Mouse (Mus musculus) midbrain, embryonic 15.5 days (tissue): ENCODE data around the gene Gm16181. TPM values are rescaled to one million over a fixed set of nuclear protein-coding genes. Genes with fewer than 3 reads are reported as not detected.

Source experiments
- ATAC-seq: fragments of 200-750 bp; cut with Nextera tagmentation; replicated peaks from 2 replicates; pipeline ENCODE4 v1.8.0; 2017; ENCODE audit warnings: moderate TSS enrichment
- H3K27ac ChIP-seq: fragments of 300-500 bp; sonication (generic); 2 replicates; pipeline ENCODE4 v1.5.1; 2015; ENCODE audit warnings: mild to moderate bottlenecking, inconsistent platforms
- H3K27me3 ChIP-seq: fragments of 300-500 bp; sonication (generic); replicated peaks from 2 replicates; pipeline ENCODE4 v1.6.1; 2015; ENCODE audit warnings: inconsistent platforms
- H3K36me3 ChIP-seq: fragments of 300-500 bp; sonication (generic); replicated peaks from 2 replicates; pipeline ENCODE4 v1.6.1; 2015; ENCODE audit warnings: inconsistent platforms
- H3K4me1 ChIP-seq: fragments of 300-500 bp; sonication (generic); 2 replicates; pipeline ENCODE4 v1.6.1; 2015; ENCODE audit warnings: inconsistent platforms
- H3K4me2 ChIP-seq: fragments of 300-500 bp; sonication (generic); 2 replicates; pipeline ENCODE4 v1.6.1; 2015; ENCODE audit warnings: inconsistent platforms, mild to moderate bottlenecking, moderate library complexity
- H3K4me3 ChIP-seq: fragments of 300-500 bp; sonication (generic); 2 replicates; pipeline ENCODE4 v1.5.1; 2015; ENCODE audit warnings: mild to moderate bottlenecking, inconsistent platforms
- H3K9ac ChIP-seq: fragments of 300-500 bp; sonication (generic); 2 replicates; pipeline ENCODE4 v1.6.1; 2015; ENCODE audit warnings: mild to moderate bottlenecking, inconsistent platforms
- H3K9me3 ChIP-seq: fragments of 300-500 bp; sonication (generic); 2 replicates; pipeline ENCODE4 v1.6.1; 2016; ENCODE audit warnings: inconsistent platforms
- WGBS: fragments of 180-500 bp; shearing (Covaris S2); methylation state at CpG from one replicate; pipeline ENCODE4 v1.1.7; 2015; ENCODE audit warnings: mixed read lengths; 5-methylcytosine and 5-hydroxymethylcytosine counted together
- polyA plus RNA-seq: library from polyadenylated mRNA; unstranded; fragments of >200 nt; fragmentation: Nextera tagmentation; extraction: Ambion mirVana; gene quantifications from 2 replicates; pipeline ENCODE4 v1.2.1, GENCODE M21; 2015

The Gm16181 gene
- polyA plus RNA-seq, 1 experiment from 2014 or later = 1.6 TPM

DNA sequence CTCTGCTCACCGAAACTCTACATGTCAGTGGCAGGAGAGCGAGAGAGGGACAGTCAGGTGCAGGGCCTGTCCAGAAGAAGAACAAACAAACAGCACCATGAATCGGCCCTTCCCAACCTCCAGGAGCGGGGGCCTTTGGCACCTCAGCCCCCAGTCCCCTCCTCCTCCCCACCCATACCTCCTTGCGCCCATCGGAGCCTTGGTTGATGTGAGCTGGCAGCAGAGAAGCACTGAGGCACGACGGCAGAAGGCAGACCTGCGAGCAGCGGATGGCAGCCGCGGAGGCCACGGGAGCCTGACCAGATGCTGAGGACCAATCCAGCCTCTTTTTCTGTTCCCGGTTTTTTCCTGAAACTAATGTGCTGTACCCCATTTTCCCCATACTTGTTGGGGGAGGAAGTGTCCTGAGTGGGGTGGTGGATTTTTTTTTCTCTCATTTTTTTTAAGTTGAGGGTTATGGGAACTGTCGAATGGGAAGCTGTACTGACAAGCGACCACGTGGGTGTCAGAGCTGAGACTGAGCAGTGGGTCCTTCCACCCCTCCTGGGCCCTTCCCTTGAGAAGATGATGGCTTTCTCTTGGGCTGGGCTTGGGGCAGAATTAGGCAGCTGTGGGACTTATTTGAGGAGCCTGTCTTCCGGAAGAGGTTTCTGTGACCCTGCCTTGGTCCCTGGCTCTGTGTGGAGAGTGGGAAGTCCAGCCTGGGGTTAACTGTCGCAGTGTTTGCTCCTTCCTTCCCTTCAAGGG is 29.0 kb downstream of the Gm16181 start:
- H3K4me3 ChIP-seq = no peak overlapping the region
- no peak overlapping the region for H3K4me2 ChIP-seq
- no peak overlapping the region for H3K9ac ChIP-seq
- peaks cover 23% of the 10 kb centered on the region for H3K4me1 ChIP-seq
- no peak overlapping the region for H3K27ac ChIP-seq
- ATAC-seq = no peak
- WGBS = 85% methylated on average over 19 of the region's 19 CpGs
- peaks cover 92% of the 10 kb centered on the region for H3K36me3 ChIP-seq
- no peaks in the 10 kb centered on the region for H3K27me3 ChIP-seq
- H3K9me3 ChIP-seq = no peaks in the 10 kb centered on the region

GRCm38 (mm10) chr17:35250348-35251120 is 29.9 kb downstream of the Gm16181 start:
- WGBS = 92% methylated on average over 3 of the region's 3 CpGs

DNA sequence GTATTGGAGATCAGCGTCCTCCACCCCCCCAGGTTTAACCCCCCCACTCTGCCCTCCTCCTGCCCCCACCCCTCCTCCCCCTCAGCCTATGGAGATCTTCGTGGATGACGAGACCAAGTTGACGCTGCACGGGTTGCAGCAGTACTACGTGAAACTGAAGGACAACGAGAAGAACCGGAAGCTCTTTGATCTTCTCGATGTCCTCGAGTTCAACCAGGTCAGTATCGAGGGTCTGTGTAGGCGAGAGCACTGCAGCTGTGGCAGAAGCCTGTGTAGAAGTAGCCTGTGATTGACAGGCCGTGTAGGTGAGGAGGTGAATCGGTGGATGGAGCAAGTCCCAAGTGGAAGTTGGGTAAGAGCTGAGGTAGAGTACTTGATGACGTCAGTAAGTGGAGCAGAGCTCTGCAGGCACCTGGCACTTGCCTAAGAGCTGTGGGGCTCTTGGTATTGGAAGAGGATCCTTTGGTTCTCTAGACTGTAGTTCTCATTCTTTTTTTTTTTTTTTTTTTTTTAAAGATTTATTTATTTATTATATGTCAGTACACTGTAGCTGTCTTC is 30.6 kb downstream of the Gm16181 start:
- no peak overlapping the region for H3K4me3 ChIP-seq
- no peak overlapping the region for H3K9ac ChIP-seq
- H3K27me3 ChIP-seq = no peaks in the 10 kb centered on the region
- no peak overlapping the region for H3K4me2 ChIP-seq
- H3K9me3 ChIP-seq = no peaks in the 10 kb centered on the region
- 83% methylated on average over 15 of the region's 15 CpGs for WGBS
- no peak overlapping the region for H3K27ac ChIP-seq
- peaks cover 77% of the 10 kb centered on the region for H3K36me3 ChIP-seq
- no peak for ATAC-seq
- H3K4me1 ChIP-seq = peaks cover 7% of the 10 kb centered on the region

More at GRCm38 (mm10) chr17:35250348-35251120, 29.9 kb downstream of the Gm16181 start:
- Histone ChIP-seq H3K4me3 (no peak overlapping the region), H3K36me3 (peaks cover 84% of the 10 kb centered on the region), H3K9me3 (no peaks in the 10 kb centered on the region), H3K27ac (no peak overlapping the region), H3K9ac (no peak overlapping the region), H3K27me3 (no peaks in the 10 kb centered on the region), H3K4me1 (peaks cover 14% of the 10 kb centered on the region), H3K4me2 (no peak overlapping the region)
- ATAC-seq = no peak

DNA sequence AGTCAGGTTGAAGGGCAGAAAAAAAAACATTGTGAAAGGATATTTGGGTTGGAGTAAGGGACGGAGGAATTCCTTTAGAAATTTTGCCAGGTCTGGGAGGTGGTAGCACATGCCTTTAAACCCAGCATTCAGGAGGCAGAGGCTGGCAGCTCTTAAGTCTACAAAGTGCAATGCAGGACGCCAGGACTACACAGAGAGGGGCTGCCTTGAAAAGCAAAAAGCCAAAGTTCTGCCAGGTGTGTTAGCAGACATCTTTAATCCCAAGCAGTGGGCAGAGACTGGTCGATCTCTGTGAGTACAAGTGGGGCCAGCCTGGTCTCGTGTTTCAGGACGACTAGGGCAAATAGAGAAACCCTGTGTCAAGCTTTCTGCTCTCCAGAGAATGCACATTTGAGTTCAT is 31.3 kb downstream of the Gm16181 start:
- H3K4me2 ChIP-seq = no peak overlapping the region
- H3K27me3 ChIP-seq = no peaks in the 10 kb centered on the region
- H3K4me3 ChIP-seq = no peak overlapping the region
- peaks cover 69% of the 10 kb centered on the region for H3K36me3 ChIP-seq
- H3K9ac ChIP-seq = no peak overlapping the region
- ATAC-seq = no peak
- H3K4me1 ChIP-seq = 0 out of 2 replicates have a peak, but pooled peaks cover 4% of the 10 kb centered on the region
- H3K27ac ChIP-seq = no peak overlapping the region
- WGBS = 87% methylated on average over 5 of the region's 5 CpGs
- H3K9me3 ChIP-seq = no peaks in the 10 kb centered on the region

DNA sequence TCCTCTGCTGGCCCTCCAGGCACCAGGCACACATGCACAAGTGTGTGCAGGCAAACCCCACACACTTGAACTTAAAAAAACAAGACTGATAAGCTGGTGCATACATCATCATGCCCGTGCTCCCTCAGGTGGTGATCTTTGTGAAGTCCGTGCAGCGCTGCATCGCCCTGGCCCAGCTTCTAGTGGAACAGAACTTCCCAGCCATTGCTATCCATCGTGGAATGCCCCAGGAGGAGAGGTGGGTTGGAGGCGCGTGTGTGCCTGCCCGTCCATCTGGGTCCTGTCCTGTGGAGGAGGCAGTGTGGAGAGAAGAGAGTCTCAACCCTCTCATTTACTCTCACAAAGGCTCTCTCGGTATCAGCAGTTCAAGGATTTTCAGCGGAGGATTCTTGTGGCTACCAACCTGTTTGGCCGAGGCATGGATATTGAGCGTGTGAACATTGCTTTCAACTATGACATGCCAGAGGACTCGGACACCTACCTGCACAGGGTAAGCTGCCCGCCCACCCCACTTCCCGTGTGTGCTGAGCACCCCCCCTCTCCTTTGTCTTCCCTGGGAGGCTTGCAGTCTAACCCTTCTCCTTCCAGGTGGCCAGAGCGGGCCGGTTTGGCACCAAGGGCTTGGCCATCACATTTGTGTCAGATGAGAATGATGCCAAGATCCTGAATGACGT is 32.1 kb downstream of the Gm16181 start:
- H3K27ac ChIP-seq = no peak overlapping the region
- no peaks in the 10 kb centered on the region for H3K9me3 ChIP-seq
- 86% methylated on average over 18 of the region's 18 CpGs for WGBS
- ATAC-seq = no peak
- H3K4me3 ChIP-seq = no peak overlapping the region
- H3K36me3 ChIP-seq = peaks cover 62% of the 10 kb centered on the region
- H3K9ac ChIP-seq = no peak overlapping the region
- H3K27me3 ChIP-seq = no peaks in the 10 kb centered on the region
- 0 out of 2 replicates have a peak, but pooled peaks cover under 1% of the 10 kb centered on the region for H3K4me1 ChIP-seq
- H3K4me2 ChIP-seq = no peak overlapping the region

DNA sequence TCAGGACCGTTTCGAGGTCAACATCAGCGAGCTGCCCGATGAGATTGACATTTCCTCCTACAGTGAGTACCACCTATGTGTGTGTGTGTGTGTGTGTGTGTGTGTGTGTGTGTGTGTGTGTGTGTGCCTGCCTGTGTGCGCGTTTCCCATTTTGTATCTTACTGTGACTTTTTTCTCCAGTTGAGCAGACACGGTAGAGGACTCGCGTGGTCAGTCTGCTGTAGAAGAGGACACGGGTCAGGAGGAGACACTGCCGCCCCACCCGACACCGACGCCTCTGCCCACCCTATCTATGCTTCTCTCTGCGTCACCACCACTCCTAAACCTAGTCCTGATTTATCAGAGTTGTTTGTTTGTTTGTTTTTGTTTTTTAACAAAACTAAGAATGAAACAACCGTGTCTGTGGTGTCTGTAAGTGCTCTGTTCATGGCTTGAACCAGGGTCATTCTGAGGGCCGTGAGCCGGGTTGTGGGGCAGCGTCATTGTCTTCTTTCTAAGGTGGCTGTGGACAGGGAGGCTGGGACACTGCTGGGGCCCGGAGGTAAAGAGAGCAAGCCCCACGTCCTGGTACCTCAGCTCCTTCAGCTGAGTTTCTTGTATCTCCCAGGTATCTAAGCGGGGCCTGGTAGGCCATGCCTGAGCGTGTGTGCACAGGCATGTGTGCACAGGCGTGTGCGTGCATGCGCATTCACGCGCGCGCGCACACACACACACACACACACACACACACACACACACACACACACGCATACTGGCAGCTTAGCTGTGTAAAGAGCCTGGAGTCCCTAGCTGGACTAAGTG is 32.9 kb downstream of the Gm16181 start:
- no peaks in the 10 kb centered on the region for H3K27me3 ChIP-seq
- H3K4me3 ChIP-seq = no peak overlapping the region
- peaks cover 55% of the 10 kb centered on the region for H3K36me3 ChIP-seq
- H3K4me1 ChIP-seq = 0 out of 2 replicates have a peak, but pooled peaks cover 4% of the 10 kb centered on the region
- H3K9me3 ChIP-seq = no peaks in the 10 kb centered on the region
- WGBS = 87% methylated on average over 32 of the region's 32 CpGs
- no peak overlapping the region for H3K4me2 ChIP-seq
- ATAC-seq = peak; percentile 4; the same call in 1 of the 2 replicates
- H3K27ac ChIP-seq = no peak overlapping the region
- no peak overlapping the region for H3K9ac ChIP-seq

DNA sequence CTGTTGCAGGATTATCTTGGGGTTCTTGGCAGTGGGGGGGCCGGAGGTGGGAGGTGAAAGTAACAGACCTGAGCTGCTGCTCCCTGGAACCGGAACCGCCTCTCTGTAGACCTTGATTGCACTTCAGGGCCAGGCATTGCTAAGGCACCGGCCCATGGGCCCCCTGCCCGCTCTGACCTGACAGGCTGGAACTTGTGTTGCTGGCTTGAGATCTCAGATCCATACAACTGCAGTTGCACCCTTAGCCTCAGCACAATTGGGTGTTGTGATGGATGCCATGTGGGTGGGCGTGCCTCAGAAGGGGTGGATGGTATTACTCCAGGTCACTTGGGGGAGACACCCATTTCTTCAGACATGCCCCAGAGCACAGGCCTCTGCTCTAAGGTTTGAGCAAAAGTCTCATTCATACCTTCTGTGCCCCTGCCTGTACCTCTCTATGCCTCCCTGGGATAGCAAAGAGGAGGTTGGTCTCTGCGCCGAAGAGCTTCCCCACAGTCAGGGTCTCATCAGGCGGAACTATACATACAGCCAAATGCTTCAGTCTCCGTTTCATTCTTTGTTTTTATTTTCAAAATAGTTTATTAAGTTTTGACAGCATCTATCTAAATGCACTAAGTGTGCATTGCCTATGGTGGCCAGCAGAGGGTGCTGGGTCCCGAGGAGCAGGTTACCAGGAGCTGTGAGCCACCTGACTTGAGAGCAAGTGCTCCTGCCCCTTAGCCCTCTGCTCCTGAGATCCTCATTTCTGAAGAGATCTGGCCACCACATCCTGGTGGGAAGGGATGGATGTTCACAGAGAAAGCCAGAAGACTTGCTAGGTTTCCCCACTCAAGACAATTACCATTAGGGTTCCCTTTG is 33.8 kb downstream of the Gm16181 start:
- Histone ChIP-seq H3K27me3 (no peaks in the 10 kb centered on the region), H3K9me3 (no peaks in the 10 kb centered on the region), H3K4me1 (0 out of 2 replicates have a peak, but pooled peaks cover 4% of the 10 kb centered on the region), H3K36me3 (peaks cover 45% of the 10 kb centered on the region), H3K4me2 (no peak overlapping the region), H3K27ac (no peak overlapping the region), H3K9ac (no peak overlapping the region), H3K4me3 (no peak overlapping the region)
- 58% methylated on average over 11 of the region's 11 CpGs for WGBS
- ATAC-seq = peak; percentile 30

GRCm38 (mm10) chr17:35255301-35255700 is 34.7 kb downstream of the Gm16181 start:
- H3K9ac ChIP-seq = no peak overlapping the region
- H3K36me3 ChIP-seq = peaks cover 38% of the 10 kb centered on the region
- ATAC-seq = no peak
- 0 out of 2 replicates have a peak, but pooled peaks cover 4% of the 10 kb centered on the region for H3K4me1 ChIP-seq
- no peaks in the 10 kb centered on the region for H3K9me3 ChIP-seq
- H3K4me2 ChIP-seq = no peak overlapping the region
- H3K4me3 ChIP-seq = no peak overlapping the region
- H3K27me3 ChIP-seq = no peaks in the 10 kb centered on the region
- WGBS = 65% methylated on average over 3 of the region's 3 CpGs
- H3K27ac ChIP-seq = no peak overlapping the region

DNA sequence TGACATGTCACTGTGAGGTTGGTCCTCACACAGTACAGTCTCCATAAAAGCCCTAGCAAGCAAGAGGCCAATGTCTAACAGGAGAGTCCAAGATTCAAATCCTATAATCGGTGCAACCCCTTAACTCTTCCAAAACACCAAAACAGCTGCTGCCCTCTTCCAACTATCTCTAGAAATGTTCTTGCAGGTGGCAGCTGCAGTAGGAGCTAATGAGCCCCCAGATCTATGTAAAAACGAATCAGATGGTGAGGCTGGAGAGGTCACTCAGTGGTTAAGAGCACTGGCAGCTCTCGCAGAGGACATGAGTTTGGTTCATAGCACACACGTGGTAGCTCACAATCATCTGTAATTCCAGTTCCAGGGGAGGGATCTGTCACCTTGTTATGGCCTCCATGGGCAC is 35.1 kb downstream of the Gm16181 start:
- Histone ChIP-seq H3K27ac (no peak overlapping the region), H3K4me3 (no peak overlapping the region), H3K4me1 (0 out of 2 replicates have a peak, but pooled peaks cover 4% of the 10 kb centered on the region), H3K36me3 (peaks cover 34% of the 10 kb centered on the region), H3K9me3 (no peaks in the 10 kb centered on the region), H3K27me3 (no peaks in the 10 kb centered on the region), H3K9ac (no peak overlapping the region), H3K4me2 (no peak overlapping the region)
- 67% methylated on average over 4 of the region's 4 CpGs for WGBS
- no peak for ATAC-seq

DNA sequence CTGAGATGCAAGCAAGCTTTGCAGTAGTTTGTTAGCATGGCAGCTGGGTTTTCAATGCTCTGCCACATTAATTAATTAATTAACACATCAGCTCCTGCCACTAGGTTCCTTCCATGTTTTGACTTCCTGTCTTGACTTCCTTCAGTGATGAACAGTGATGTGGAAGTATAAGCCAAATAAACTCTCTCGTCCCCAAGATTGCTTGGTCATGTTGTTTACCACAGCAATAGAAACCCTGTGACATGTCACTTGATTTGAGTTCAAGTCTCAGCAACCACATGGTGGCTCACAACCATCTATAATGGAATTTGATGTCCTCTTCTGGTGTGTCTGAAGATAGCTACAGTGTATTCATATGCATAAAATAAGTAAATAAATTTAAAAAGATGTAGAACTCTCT is 36.7 kb downstream of the Gm16181 start:
- no peaks in the 10 kb centered on the region for H3K9me3 ChIP-seq
- ATAC-seq = no peak
- WGBS = 72% methylated on average over 1 of the region's 1 CpGs

More for the DNA sequence above, 36.7 kb downstream of the Gm16181 start:
- Histone ChIP-seq H3K4me1 (0 out of 2 replicates have a peak, but pooled peaks cover 4% of the 10 kb centered on the region), H3K27ac (no peak overlapping the region), H3K36me3 (peaks cover 19% of the 10 kb centered on the region), H3K27me3 (0 out of 2 replicates have a peak, but pooled peaks cover 8% of the 10 kb centered on the region), H3K9ac (no peak overlapping the region), H3K4me3 (no peak overlapping the region), H3K4me2 (no peak overlapping the region)
